Mouse (Mus musculus): ENCODE measurements at regions not wholly inside any gene's neighbourhood (a gene's known extent, or its start where the extent isn't known, plus 50 kb on each side); places are given as distances from the start of the nearest gene placed in this dataset.

- TF ChIP-seq POLR2A (IDR thresholded peaks at IDR 0.05; ENCODE audit: low read depth, low read length) (no peak), CTCF (IDR thresholded peaks at IDR 0.05; ENCODE audit: borderline replicate concordance, insufficient read depth, low read length) (no peak)
- Histone ChIP-seq H3K4me1 (ENCODE audit: control insufficient read depth, insufficient read depth, low read length) (0 out of 2 replicates have a peak, but pooled peaks cover 2% of the 10 kb centered on the region), H3K4me3 (ENCODE audit: insufficient read depth, low read length) (no peak overlapping the region), H3K27ac (ENCODE audit: insufficient read depth, low read length) (no peak overlapping the region)
Observed at GRCm38 (mm10) chr1:155027583-155027982, 71.9 kb downstream of the Ier5 start.

GRCm38 (mm10) chr1:155025862-155026478 is 73.5 kb downstream of the Ier5 start:
- Histone ChIP-seq H3K4me3 (ENCODE audit: insufficient read depth, low read length) (no peak overlapping the region), H3K4me1 (ENCODE audit: control insufficient read depth, insufficient read depth, low read length) (0 out of 2 replicates have a peak, but pooled peaks cover 2% of the 10 kb centered on the region), H3K27ac (ENCODE audit: insufficient read depth, low read length) (no peak overlapping the region)
- TF ChIP-seq CTCF (IDR thresholded peaks at IDR 0.05; ENCODE audit: borderline replicate concordance, insufficient read depth, low read length), result no peak
- TF ChIP-seq POLR2A (IDR thresholded peaks at IDR 0.05; ENCODE audit: low read depth, low read length), result no peak

GRCm38 (mm10) chr1:155023324-155023723 is 76.1 kb downstream of the Ier5 start:
- Histone ChIP-seq H3K4me1 (ENCODE audit: control insufficient read depth, insufficient read depth, low read length) (0 out of 2 replicates have a peak, but pooled peaks cover 2% of the 10 kb centered on the region), H3K27ac (ENCODE audit: insufficient read depth, low read length) (no peak overlapping the region), H3K4me3 (ENCODE audit: insufficient read depth, low read length) (no peak overlapping the region)
- no peak for TF ChIP-seq POLR2A (IDR thresholded peaks at IDR 0.05; ENCODE audit: low read depth, low read length)
- TF ChIP-seq CTCF (IDR thresholded peaks at IDR 0.05; ENCODE audit: borderline replicate concordance, insufficient read depth, low read length), result no peak

- Histone ChIP-seq H3K27ac (ENCODE audit: insufficient read depth, low read length) (no peak overlapping the region), H3K4me1 (ENCODE audit: control insufficient read depth, insufficient read depth, low read length) (no peaks in the 10 kb centered on the region), H3K4me3 (ENCODE audit: insufficient read depth, low read length) (no peak overlapping the region)
- TF ChIP-seq POLR2A (IDR thresholded peaks at IDR 0.05; ENCODE audit: low read depth, low read length), result no peak
- TF ChIP-seq CTCF (IDR thresholded peaks at IDR 0.05; ENCODE audit: borderline replicate concordance, insufficient read depth, low read length), result no peak
Observed at GRCm38 (mm10) chr1:155015669-155016068, 83.8 kb downstream of the Ier5 start.

GRCm38 (mm10) chr1:155014944-155015343 is 84.5 kb downstream of the Ier5 start:
- TF ChIP-seq POLR2A (IDR thresholded peaks at IDR 0.05; ENCODE audit: low read depth, low read length), result no peak
- no peak for TF ChIP-seq CTCF (IDR thresholded peaks at IDR 0.05; ENCODE audit: borderline replicate concordance, insufficient read depth, low read length)
- Histone ChIP-seq H3K4me3 (ENCODE audit: insufficient read depth, low read length) (no peak overlapping the region), H3K27ac (ENCODE audit: insufficient read depth, low read length) (no peak overlapping the region), H3K4me1 (ENCODE audit: control insufficient read depth, insufficient read depth, low read length) (no peaks in the 10 kb centered on the region)

- TF ChIP-seq CTCF (IDR thresholded peaks at IDR 0.05; ENCODE audit: borderline replicate concordance, insufficient read depth, low read length) (no peak), POLR2A (IDR thresholded peaks at IDR 0.05; ENCODE audit: low read depth, low read length) (no peak)
- Histone ChIP-seq H3K4me3 (ENCODE audit: insufficient read depth, low read length) (no peak overlapping the region), H3K4me1 (ENCODE audit: control insufficient read depth, insufficient read depth, low read length) (no peaks in the 10 kb centered on the region), H3K27ac (ENCODE audit: insufficient read depth, low read length) (no peak overlapping the region)
Observed at GRCm38 (mm10) chr1:155013784-155014183, 85.7 kb downstream of the Ier5 start.

- Histone ChIP-seq H3K4me3 (ENCODE audit: insufficient read depth, low read length) (no peak overlapping the region), H3K4me1 (ENCODE audit: control insufficient read depth, insufficient read depth, low read length) (no peaks in the 10 kb centered on the region), H3K27ac (ENCODE audit: insufficient read depth, low read length) (no peak overlapping the region)
- no peak for TF ChIP-seq POLR2A (IDR thresholded peaks at IDR 0.05; ENCODE audit: low read depth, low read length)
- no peak for TF ChIP-seq CTCF (IDR thresholded peaks at IDR 0.05; ENCODE audit: borderline replicate concordance, insufficient read depth, low read length)
Observed at GRCm38 (mm10) chr1:155013361-155013760, 86.1 kb downstream of the Ier5 start.

GRCm38 (mm10) chr1:155006539-155007486 is 92.6 kb downstream of the Ier5 start:
- TF ChIP-seq POLR2A (IDR thresholded peaks at IDR 0.05; ENCODE audit: low read depth, low read length) (no peak), CTCF (IDR thresholded peaks at IDR 0.05; ENCODE audit: borderline replicate concordance, insufficient read depth, low read length) (peak; percentile 99)
- no peak overlapping the region for H3K27ac ChIP-seq (ENCODE audit: insufficient read depth, low read length)
- no peak overlapping the region for H3K4me3 ChIP-seq (ENCODE audit: insufficient read depth, low read length)
- H3K4me1 ChIP-seq (ENCODE audit: control insufficient read depth, insufficient read depth, low read length), result no peaks in the 10 kb centered on the region

- no peaks in the 10 kb centered on the region for H3K4me1 ChIP-seq (ENCODE audit: control insufficient read depth, insufficient read depth, low read length)
- H3K4me3 ChIP-seq (ENCODE audit: insufficient read depth, low read length), result no peak overlapping the region
- H3K27ac ChIP-seq (ENCODE audit: insufficient read depth, low read length), result no peak overlapping the region
- TF ChIP-seq POLR2A (IDR thresholded peaks at IDR 0.05; ENCODE audit: low read depth, low read length) (no peak), CTCF (IDR thresholded peaks at IDR 0.05; ENCODE audit: borderline replicate concordance, insufficient read depth, low read length) (no peak)
Observed at GRCm38 (mm10) chr1:155006099-155006498, 93.3 kb downstream of the Ier5 start.

- Histone ChIP-seq H3K4me1 (ENCODE audit: control insufficient read depth, insufficient read depth, low read length) (no peaks in the 10 kb centered on the region), H3K4me3 (ENCODE audit: insufficient read depth, low read length) (no peak overlapping the region), H3K27ac (ENCODE audit: insufficient read depth, low read length) (no peak overlapping the region)
- TF ChIP-seq POLR2A (IDR thresholded peaks at IDR 0.05; ENCODE audit: low read depth, low read length) (no peak), CTCF (IDR thresholded peaks at IDR 0.05; ENCODE audit: borderline replicate concordance, insufficient read depth, low read length) (no peak)
Observed at GRCm38 (mm10) chr1:155000301-155000700, 99.1 kb downstream of the Ier5 start.

Data from embryonic fibroblast, embryonic 13.5 days (primary cell).